Mouse (Mus musculus) forebrain, embryonic 10.5 days (tissue): Measurements from ENCODE around the gene Nol7. TPM values are rescaled to one million over a fixed set of nuclear protein-coding genes. Genes with fewer than 3 reads are reported as not detected.

Experiments used
- DNase-seq: peaks from one replicate; pipeline ENCODE4 v3.0.0-alpha.2; 2017; ENCODE audit warnings: low spot score; ENCODE audit errors: extremely low spot score
- H3K27ac ChIP-seq: fragments of 300-500 bp; sonication (generic); 2 replicates; pipeline ENCODE4 v1.5.1; 2016; ENCODE audit warnings: mild to moderate bottlenecking
- H3K27me3 ChIP-seq: fragments of 300-500 bp; sonication (generic); 2 replicates; pipeline ENCODE4 v1.6.1; 2016; ENCODE audit warnings: mild to moderate bottlenecking; ENCODE audit not compliant: poor library complexity, severe bottlenecking
- H3K36me3 ChIP-seq: fragments of 300-500 bp; sonication (generic); replicated peaks from 2 replicates; pipeline ENCODE4 v1.6.1; 2016; ENCODE audit warnings: mild to moderate bottlenecking, moderate library complexity
- H3K4me1 ChIP-seq: fragments of 300-500 bp; sonication (generic); 2 replicates; pipeline ENCODE4 v1.6.1; 2016
- H3K4me3 ChIP-seq: fragments of 300-500 bp; sonication (generic); 2 replicates; pipeline ENCODE4 v1.5.1; 2016; ENCODE audit warnings: mild to moderate bottlenecking, moderate library complexity
- H3K9me3 ChIP-seq: fragments of 300-500 bp; sonication (generic); 2 replicates; pipeline ENCODE4 v1.6.1; 2016; ENCODE audit warnings: mild to moderate bottlenecking, moderate library complexity
- WGBS: fragments of 180-500 bp; shearing (Covaris S2); methylation state at CpG from one replicate; pipeline ENCODE4 v1.1.7; 2016; 5-methylcytosine and 5-hydroxymethylcytosine counted together
- polyA plus RNA-seq: library from polyadenylated mRNA; unstranded; fragments of >200 nt; fragmentation: Nextera tagmentation; extraction: Ambion mirVana; gene quantifications from 2 replicates; pipeline ENCODE4 v1.2.1, GENCODE M21; 2016

Nol7 gene
- polyA plus RNA-seq, 1 experiment from 2014 or later, result 181 TPM

- H3K4me1 ChIP-seq, result peaks cover 8% of the 10 kb centered on the region; the same call in 1 of the 2 replicates
- no peak for DNase-seq
- no peaks in the 10 kb centered on the region for H3K9me3 ChIP-seq
- WGBS, result 95% methylated on average over 4 of the region's 4 CpGs
- H3K27me3 ChIP-seq, result no peaks in the 10 kb centered on the region
- no peak overlapping the region for H3K27ac ChIP-seq
- H3K36me3 ChIP-seq, result no peaks in the 10 kb centered on the region
- H3K4me3 ChIP-seq, result no peak overlapping the region
These were observed 45.5 kb downstream of the Nol7 start for GRCm38 (mm10) chr13:43443706-43444105.

- H3K27ac ChIP-seq, result no peak overlapping the region
- no peak for DNase-seq
- H3K9me3 ChIP-seq, result no peaks in the 10 kb centered on the region
- no peak overlapping the region for H3K4me3 ChIP-seq
- H3K27me3 ChIP-seq, result no peaks in the 10 kb centered on the region
- H3K4me1 ChIP-seq, result peaks cover 8% of the 10 kb centered on the region; the same call in 1 of the 2 replicates
- 93% methylated on average over 3 of the region's 3 CpGs for WGBS
- no peaks in the 10 kb centered on the region for H3K36me3 ChIP-seq
These were observed 46.5 kb downstream of the Nol7 start for GRCm38 (mm10) chr13:43444717-43445116.

- Histone ChIP-seq H3K27me3 (no peaks in the 10 kb centered on the region), H3K36me3 (peaks cover 2% of the 10 kb centered on the region; the same call in 1 of the 2 replicates), H3K4me1 (peaks cover 8% of the 10 kb centered on the region; the same call in 1 of the 2 replicates), H3K4me3 (no peak overlapping the region), H3K9me3 (no peaks in the 10 kb centered on the region), H3K27ac (no peak overlapping the region)
- WGBS, result 94% methylated on average over 4 of the region's 4 CpGs
- no peak for DNase-seq
These were observed 47.6 kb downstream of the Nol7 start for GRCm38 (mm10) chr13:43445754-43446153.

- Histone ChIP-seq H3K4me3 (no peak overlapping the region), H3K9me3 (no peaks in the 10 kb centered on the region)
These were observed 49.5 kb downstream of the Nol7 start for GRCm38 (mm10) chr13:43447721-43448120.

GRCm38 (mm10) chr13:43450686-43451085 lies 52.5 kb downstream of the Nol7 start:
- peaks cover 9% of the 10 kb centered on the region for H3K36me3 ChIP-seq
- H3K4me1 ChIP-seq, result peaks cover 25% of the 10 kb centered on the region
- H3K27ac ChIP-seq, result no peak overlapping the region
- no peaks in the 10 kb centered on the region for H3K27me3 ChIP-seq
- H3K9me3 ChIP-seq, result no peaks in the 10 kb centered on the region
- 86% methylated on average over 3 of the region's 3 CpGs for WGBS
- DNase-seq, result no peak
- no peak overlapping the region for H3K4me3 ChIP-seq

More at GRCm38 (mm10) chr13:43447721-43448120, 49.5 kb downstream of the Nol7 start:
- Histone ChIP-seq H3K36me3 (peaks cover 2% of the 10 kb centered on the region; the same call in 1 of the 2 replicates), H3K27me3 (no peaks in the 10 kb centered on the region), H3K4me1 (peaks cover 9% of the 10 kb centered on the region; the same call in 1 of the 2 replicates), H3K27ac (no peak overlapping the region)
- no peak for DNase-seq
- 88% methylated on average over 3 of the region's 3 CpGs for WGBS

- Histone ChIP-seq H3K27ac (no peak overlapping the region), H3K27me3 (no peaks in the 10 kb centered on the region), H3K36me3 (peaks cover 10% of the 10 kb centered on the region), H3K4me3 (no peak overlapping the region), H3K4me1 (peaks cover 20% of the 10 kb centered on the region), H3K9me3 (no peaks in the 10 kb centered on the region)
- 90% methylated on average over 2 of the region's 2 CpGs for WGBS
- DNase-seq, result no peak
These were observed 54.0 kb downstream of the Nol7 start for GRCm38 (mm10) chr13:43452177-43452576.

- H3K27me3 ChIP-seq, result no peaks in the 10 kb centered on the region
- peaks cover 17% of the 10 kb centered on the region for H3K4me1 ChIP-seq
- H3K9me3 ChIP-seq, result no peaks in the 10 kb centered on the region
- H3K36me3 ChIP-seq, result peaks cover 10% of the 10 kb centered on the region
- 67% methylated on average over 7 of the region's 7 CpGs for WGBS
- H3K27ac ChIP-seq, result no peak overlapping the region
- DNase-seq, result no peak
- H3K4me3 ChIP-seq, result no peak overlapping the region
These were observed 54.8 kb downstream of the Nol7 start for GRCm38 (mm10) chr13:43452843-43453605.

GRCm38 (mm10) chr13:43454431-43454830 lies 56.2 kb downstream of the Nol7 start:
- no peaks in the 10 kb centered on the region for H3K9me3 ChIP-seq
- 92% methylated on average over 7 of the region's 7 CpGs for WGBS
- no peak overlapping the region for H3K27ac ChIP-seq
- H3K27me3 ChIP-seq, result no peaks in the 10 kb centered on the region
- peaks cover 17% of the 10 kb centered on the region for H3K4me1 ChIP-seq
- H3K36me3 ChIP-seq, result peaks cover 10% of the 10 kb centered on the region
- H3K4me3 ChIP-seq, result no peak overlapping the region
- no peak for DNase-seq

Other genes with a start within 250 kb of the Nol7 start
- gene Tbc1d7, start 226.9 kb upstream of the Nol7 start, polyA plus RNA-seq, result 69.1 and 69.8 TPM in 2 replicates
- gene Gfod1, start 94.2 kb upstream of the Nol7 start, polyA plus RNA-seq, result 0.18 and 0.22 TPM in 2 replicates
- gene Sirt5, start 32.9 kb upstream of the Nol7 start, polyA plus RNA-seq, result 28.3 and 33.6 TPM in 2 replicates
- gene Ranbp9, start 82.9 kb downstream of the Nol7 start, polyA plus RNA-seq, result 8.2 and 10.6 TPM in 2 replicates
- gene Mcur1, start 161.8 kb downstream of the Nol7 start, polyA plus RNA-seq, result 10.1 and 10.5 TPM in 2 replicates
- 6.6 and 6.7 TPM in 2 replicates for gene Rnf182, start 217.3 kb downstream of the Nol7 start, polyA plus RNA-seq